Mouse (Mus musculus): ENCODE measurements around the gene Arl2. TPM values are rescaled to one million over a fixed set of nuclear protein-coding genes. Genes with fewer than 3 reads are reported as not detected.

The Arl2 gene
- polyA plus RNA-seq (2014; fragmentation: Illumina TruSeq; extraction: RNeasy Lipid Tissue Mini Kit (QIAGEN cat#74804); ENCODE audit: low read depth, low replicate concordance): 52.1 TPM

GRCm38 (mm10) chr19:6141394-6141749, at the start of gene Arl2:
Gene Arl2, minus strand, starts transcription at chr19:6141548.

GRCm38 (mm10) chr19:6184131-6184530, 42.8 kb upstream of the Arl2 start, which contains the start of gene Majin:
Gene Majin, plus strand, starts transcription at chr19:6184388.

GRCm38 (mm10) chr19:6140678-6141393, 512 bp downstream of the Arl2 start, which contains the start of gene Batf2:
Gene Batf2, plus strand, starts transcription at chr19:6140983.

GRCm38 (mm10) chr19:6127760-6128341, 13.5 kb downstream of the Arl2 start, which contains the start of gene Snx15:
Gene Snx15, minus strand, starts transcription at chr19:6128304.

GRCm38 (mm10) chr19:6117986-6118676, 23.2 kb downstream of the Arl2 start, which contains the start of gene Sac3d1:
Gene Sac3d1, minus strand, starts transcription at chr19:6118650.

GRCm38 (mm10) chr19:6105586-6105985, 35.8 kb downstream of the Arl2 start, which contains the start of gene Naaladl1:
Gene Naaladl1, plus strand, starts transcription at chr19:6105782.

GRCm38 (mm10) chr19:6094119-6094518, 47.2 kb downstream of the Arl2 start, which contains the start of gene AC131692.1:
Gene AC131692.1, plus strand, starts transcription at chr19:6094419.

GRCm38 (mm10) chr19:6084478-6085248, 56.7 kb downstream of the Arl2 start, which contains the start of the genes Zfpl1 and Cdca5:
Gene Zfpl1, minus strand, starts transcription at chr19:6084956.
Gene Cdca5, plus strand, starts transcription at chr19:6084983.

Other genes starting within 250 kb of the Arl2 start
- gene Tigd3, start 247.4 kb downstream of the Arl2 start, polyA plus RNA-seq (2014; fragmentation: Illumina TruSeq; extraction: RNeasy Lipid Tissue Mini Kit (QIAGEN cat#74804); ENCODE audit: low read depth, low replicate concordance): 0.92 TPM
- 49.7 TPM for gene Dpf2, start 228.5 kb downstream of the Arl2 start, polyA plus RNA-seq (2014; fragmentation: Illumina TruSeq; extraction: RNeasy Lipid Tissue Mini Kit (QIAGEN cat#74804); ENCODE audit: low read depth, low replicate concordance)
- 6.9 TPM for gene Cdc42ep2, start 216.7 kb downstream of the Arl2 start, polyA plus RNA-seq (2014; fragmentation: Illumina TruSeq; extraction: RNeasy Lipid Tissue Mini Kit (QIAGEN cat#74804); ENCODE audit: low read depth, low replicate concordance)
- 16.5 TPM for gene Pola2, start 177.3 kb downstream of the Arl2 start, polyA plus RNA-seq (2014; fragmentation: Illumina TruSeq; extraction: RNeasy Lipid Tissue Mini Kit (QIAGEN cat#74804); ENCODE audit: low read depth, low replicate concordance)
- not detected for gene Slc22a20, start 155.4 kb downstream of the Arl2 start, polyA plus RNA-seq (2014; fragmentation: Illumina TruSeq; extraction: RNeasy Lipid Tissue Mini Kit (QIAGEN cat#74804); ENCODE audit: low read depth, low replicate concordance)
- 67.4 TPM for gene Capn1, start 125.7 kb downstream of the Arl2 start, polyA plus RNA-seq (2014; fragmentation: Illumina TruSeq; extraction: RNeasy Lipid Tissue Mini Kit (QIAGEN cat#74804); ENCODE audit: low read depth, low replicate concordance)
- 75.1 TPM for gene Syvn1, start 95.0 kb downstream of the Arl2 start, polyA plus RNA-seq (2014; fragmentation: Illumina TruSeq; extraction: RNeasy Lipid Tissue Mini Kit (QIAGEN cat#74804); ENCODE audit: low read depth, low replicate concordance)
- 40.4 TPM for gene Mrpl49, start 83.8 kb downstream of the Arl2 start, polyA plus RNA-seq (2014; fragmentation: Illumina TruSeq; extraction: RNeasy Lipid Tissue Mini Kit (QIAGEN cat#74804); ENCODE audit: low read depth, low replicate concordance)
- 1,555 TPM for gene Fau, start 83.7 kb downstream of the Arl2 start, polyA plus RNA-seq (2014; fragmentation: Illumina TruSeq; extraction: RNeasy Lipid Tissue Mini Kit (QIAGEN cat#74804); ENCODE audit: low read depth, low replicate concordance)
- gene Znhit2, start 80.4 kb downstream of the Arl2 start, polyA plus RNA-seq (2014; fragmentation: Illumina TruSeq; extraction: RNeasy Lipid Tissue Mini Kit (QIAGEN cat#74804); ENCODE audit: low read depth, low replicate concordance): 32.8 TPM
- gene Tm7sf2, start 73.2 kb downstream of the Arl2 start, polyA plus RNA-seq (2014; fragmentation: Illumina TruSeq; extraction: RNeasy Lipid Tissue Mini Kit (QIAGEN cat#74804); ENCODE audit: low read depth, low replicate concordance): 73.5 TPM
- 36.4 TPM for gene Vps51, start 64.3 kb downstream of the Arl2 start, polyA plus RNA-seq (2014; fragmentation: Illumina TruSeq; extraction: RNeasy Lipid Tissue Mini Kit (QIAGEN cat#74804); ENCODE audit: low read depth, low replicate concordance)
- 0.74 TPM for gene Tmem262, start 61.5 kb downstream of the Arl2 start, polyA plus RNA-seq (2014; fragmentation: Illumina TruSeq; extraction: RNeasy Lipid Tissue Mini Kit (QIAGEN cat#74804); ENCODE audit: low read depth, low replicate concordance)
- not detected for gene Gm28374, start 59.3 kb downstream of the Arl2 start, polyA plus RNA-seq (2014; fragmentation: Illumina TruSeq; extraction: RNeasy Lipid Tissue Mini Kit (QIAGEN cat#74804); ENCODE audit: low read depth, low replicate concordance)
- 51.5 TPM for gene Zfpl1, start 56.6 kb downstream of the Arl2 start, polyA plus RNA-seq (2014; fragmentation: Illumina TruSeq; extraction: RNeasy Lipid Tissue Mini Kit (QIAGEN cat#74804); ENCODE audit: low read depth, low replicate concordance)
- gene Cdca5, start 56.6 kb downstream of the Arl2 start, polyA plus RNA-seq (2014; fragmentation: Illumina TruSeq; extraction: RNeasy Lipid Tissue Mini Kit (QIAGEN cat#74804); ENCODE audit: low read depth, low replicate concordance): 0.98 TPM
- gene AC131692.1, start 47.1 kb downstream of the Arl2 start, polyA plus RNA-seq (2014; fragmentation: Illumina TruSeq; extraction: RNeasy Lipid Tissue Mini Kit (QIAGEN cat#74804); ENCODE audit: low read depth, low replicate concordance): 2.4 TPM
- gene Naaladl1, start 35.8 kb downstream of the Arl2 start, polyA plus RNA-seq (2014; fragmentation: Illumina TruSeq; extraction: RNeasy Lipid Tissue Mini Kit (QIAGEN cat#74804); ENCODE audit: low read depth, low replicate concordance): not detected
- gene Sac3d1, start 22.9 kb downstream of the Arl2 start, polyA plus RNA-seq (2014; fragmentation: Illumina TruSeq; extraction: RNeasy Lipid Tissue Mini Kit (QIAGEN cat#74804); ENCODE audit: low read depth, low replicate concordance): 10.6 TPM
- gene Snx15, start 13.2 kb downstream of the Arl2 start, polyA plus RNA-seq (2014; fragmentation: Illumina TruSeq; extraction: RNeasy Lipid Tissue Mini Kit (QIAGEN cat#74804); ENCODE audit: low read depth, low replicate concordance): 20.6 TPM
- 1.4 TPM for gene Batf2, start 565 bp downstream of the Arl2 start, polyA plus RNA-seq (2014; fragmentation: Illumina TruSeq; extraction: RNeasy Lipid Tissue Mini Kit (QIAGEN cat#74804); ENCODE audit: low read depth, low replicate concordance)
- gene Majin, start 42.8 kb upstream of the Arl2 start, polyA plus RNA-seq (2014; fragmentation: Illumina TruSeq; extraction: RNeasy Lipid Tissue Mini Kit (QIAGEN cat#74804); ENCODE audit: low read depth, low replicate concordance): 0.65 TPM
- gene Gpha2, start 84.8 kb upstream of the Arl2 start, polyA plus RNA-seq (2014; fragmentation: Illumina TruSeq; extraction: RNeasy Lipid Tissue Mini Kit (QIAGEN cat#74804); ENCODE audit: low read depth, low replicate concordance): 0.84 TPM
- 33.8 TPM for gene Ppp2r5b, start 94.3 kb upstream of the Arl2 start, polyA plus RNA-seq (2014; fragmentation: Illumina TruSeq; extraction: RNeasy Lipid Tissue Mini Kit (QIAGEN cat#74804); ENCODE audit: low read depth, low replicate concordance)
- gene Atg2a, start 100.1 kb upstream of the Arl2 start, polyA plus RNA-seq (2014; fragmentation: Illumina TruSeq; extraction: RNeasy Lipid Tissue Mini Kit (QIAGEN cat#74804); ENCODE audit: low read depth, low replicate concordance): 14.8 TPM
- gene Ehd1, start 135.2 kb upstream of the Arl2 start, polyA plus RNA-seq (2014; fragmentation: Illumina TruSeq; extraction: RNeasy Lipid Tissue Mini Kit (QIAGEN cat#74804); ENCODE audit: low read depth, low replicate concordance): 53.9 TPM
- gene Cdc42bpg, start 164.9 kb upstream of the Arl2 start, polyA plus RNA-seq (2014; fragmentation: Illumina TruSeq; extraction: RNeasy Lipid Tissue Mini Kit (QIAGEN cat#74804); ENCODE audit: low read depth, low replicate concordance): 15.2 TPM
- 23.6 TPM for gene Men1, start 193.4 kb upstream of the Arl2 start, polyA plus RNA-seq (2014; fragmentation: Illumina TruSeq; extraction: RNeasy Lipid Tissue Mini Kit (QIAGEN cat#74804); ENCODE audit: low read depth, low replicate concordance)
- gene Map4k2, start 199.6 kb upstream of the Arl2 start, polyA plus RNA-seq (2014; fragmentation: Illumina TruSeq; extraction: RNeasy Lipid Tissue Mini Kit (QIAGEN cat#74804); ENCODE audit: low read depth, low replicate concordance): 36.8 TPM
- 195 TPM for gene Sf1, start 222.1 kb upstream of the Arl2 start, polyA plus RNA-seq (2014; fragmentation: Illumina TruSeq; extraction: RNeasy Lipid Tissue Mini Kit (QIAGEN cat#74804); ENCODE audit: low read depth, low replicate concordance)
- gene Pygm, start 242.9 kb upstream of the Arl2 start, polyA plus RNA-seq (2014; fragmentation: Illumina TruSeq; extraction: RNeasy Lipid Tissue Mini Kit (QIAGEN cat#74804); ENCODE audit: low read depth, low replicate concordance): 10.1 TPM